Mouse (Mus musculus) thymus, postnatal 25 days (tissue): Measurements from ENCODE around the gene Cfap54.
A peak's percentile ranks its signal among the peaks of the same experiment; 100 is the strongest.

Experiments
- DNase-seq: peaks from one replicate; pipeline ENCODE4 v3.0.0; 2022

Gene Cfap54

GRCm38 (mm10) chr10:93051016-93051726 lies 30.2 kb downstream of the Cfap54 start:
- peak; percentile 89 for DNase-seq

- peak; percentile 36 for DNase-seq
Measured at GRCm38 (mm10) chr10:93050571-93050970, 30.8 kb downstream of the Cfap54 start.

- DNase-seq = no peak
Measured at GRCm38 (mm10) chr10:93043195-93043594, 38.2 kb downstream of the Cfap54 start.

GRCm38 (mm10) chr10:93041850-93042249 lies 39.6 kb downstream of the Cfap54 start:
- peak; percentile 23 for DNase-seq

- DNase-seq = peak; percentile 16
Measured at GRCm38 (mm10) chr10:93041392-93041791, 40.0 kb downstream of the Cfap54 start.

- DNase-seq = no peak
Measured at GRCm38 (mm10) chr10:93036532-93036931, 44.9 kb downstream of the Cfap54 start.

GRCm38 (mm10) chr10:93035489-93035888 lies 45.9 kb downstream of the Cfap54 start:
- no peak for DNase-seq

- DNase-seq = no peak
Measured at GRCm38 (mm10) chr10:93023295-93023694, 58.1 kb downstream of the Cfap54 start.

- DNase-seq = peak; percentile 43
Measured at GRCm38 (mm10) chr10:93014059-93014795, 67.2 kb downstream of the Cfap54 start.

- no peak for DNase-seq
Measured at GRCm38 (mm10) chr10:93011085-93011484, 70.3 kb downstream of the Cfap54 start.

GRCm38 (mm10) chr10:93006970-93007369 lies 74.4 kb downstream of the Cfap54 start:
- no peak for DNase-seq

GRCm38 (mm10) chr10:93006405-93006804 lies 75.0 kb downstream of the Cfap54 start:
- DNase-seq = no peak

GRCm38 (mm10) chr10:92998536-92998935 lies 82.9 kb downstream of the Cfap54 start:
- no peak for DNase-seq

GRCm38 (mm10) chr10:92995186-92995585 lies 86.2 kb downstream of the Cfap54 start:
- no peak for DNase-seq

- no peak for DNase-seq
Measured at GRCm38 (mm10) chr10:92994340-92994739, 87.1 kb downstream of the Cfap54 start.

- no peak for DNase-seq
Measured at GRCm38 (mm10) chr10:92992526-92992925, 88.9 kb downstream of the Cfap54 start.

- DNase-seq = no peak
Measured at GRCm38 (mm10) chr10:92990576-92990975, 90.8 kb downstream of the Cfap54 start.

GRCm38 (mm10) chr10:92965134-92965533 lies 116.3 kb downstream of the Cfap54 start:
- no peak for DNase-seq

GRCm38 (mm10) chr10:92950044-92950443 lies 131.4 kb downstream of the Cfap54 start:
- no peak for DNase-seq

GRCm38 (mm10) chr10:92942848-92943645 lies 138.4 kb downstream of the Cfap54 start:
- DNase-seq = no peak

- no peak for DNase-seq
Measured at GRCm38 (mm10) chr10:92941616-92942015, 139.8 kb downstream of the Cfap54 start.

- DNase-seq = no peak
Measured at GRCm38 (mm10) chr10:92937741-92938285, 143.6 kb downstream of the Cfap54 start.

GRCm38 (mm10) chr10:92937091-92937490 lies 144.3 kb downstream of the Cfap54 start:
- no peak for DNase-seq
